Mouse (Mus musculus): Measurements from ENCODE around the gene Gpsm2. TPM values are rescaled to one million over a fixed set of nuclear protein-coding genes. Genes with fewer than 3 reads are reported as not detected.

Gpsm2 gene
- total RNA-seq (2023) = 7.6 TPM

DNA sequence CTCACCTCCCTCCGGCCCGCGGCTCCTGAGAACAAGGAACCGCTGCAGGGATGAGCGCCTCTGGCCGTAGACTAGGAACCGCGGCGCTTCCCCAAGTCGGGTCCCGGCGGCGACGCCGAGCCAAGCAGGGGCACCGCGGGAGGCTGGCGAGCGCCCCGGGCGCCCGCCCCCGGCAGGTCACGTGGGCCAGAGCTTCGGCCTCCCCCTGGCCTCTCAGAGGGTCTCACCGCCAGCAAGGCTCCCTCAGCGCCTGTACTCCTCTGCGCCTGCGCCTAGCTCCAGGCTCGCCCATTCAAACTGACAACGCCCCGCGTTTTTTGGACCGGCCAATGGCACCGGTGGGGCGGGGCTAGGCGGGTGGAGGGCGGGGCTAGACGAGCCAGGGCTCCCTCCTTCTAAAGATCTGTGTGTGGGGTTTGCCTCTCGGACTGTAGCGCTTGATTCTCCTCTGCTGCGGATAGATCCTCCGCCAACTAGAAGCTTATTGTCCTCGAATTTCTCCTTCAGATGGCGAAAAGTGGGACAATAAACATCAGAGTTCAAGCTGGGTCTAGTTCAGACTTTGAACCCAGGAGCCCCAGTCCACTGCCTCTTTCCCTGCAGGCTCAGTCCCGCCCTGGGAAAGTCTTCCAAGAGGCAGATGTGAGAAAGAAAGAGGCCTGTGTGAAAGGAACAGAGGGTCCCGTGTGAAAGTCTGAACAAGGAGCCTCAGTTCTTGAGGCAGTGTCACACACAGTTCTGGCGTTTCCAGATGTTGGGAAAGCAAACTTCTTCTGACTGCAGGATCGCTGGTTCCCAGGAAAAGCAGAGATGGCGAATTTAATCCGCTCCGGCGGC is at the start of gene Gpsm2:
Gene Gpsm2, minus strand, starts transcription at position 274 of the 837 bp plus-strand sequence.

DNA sequence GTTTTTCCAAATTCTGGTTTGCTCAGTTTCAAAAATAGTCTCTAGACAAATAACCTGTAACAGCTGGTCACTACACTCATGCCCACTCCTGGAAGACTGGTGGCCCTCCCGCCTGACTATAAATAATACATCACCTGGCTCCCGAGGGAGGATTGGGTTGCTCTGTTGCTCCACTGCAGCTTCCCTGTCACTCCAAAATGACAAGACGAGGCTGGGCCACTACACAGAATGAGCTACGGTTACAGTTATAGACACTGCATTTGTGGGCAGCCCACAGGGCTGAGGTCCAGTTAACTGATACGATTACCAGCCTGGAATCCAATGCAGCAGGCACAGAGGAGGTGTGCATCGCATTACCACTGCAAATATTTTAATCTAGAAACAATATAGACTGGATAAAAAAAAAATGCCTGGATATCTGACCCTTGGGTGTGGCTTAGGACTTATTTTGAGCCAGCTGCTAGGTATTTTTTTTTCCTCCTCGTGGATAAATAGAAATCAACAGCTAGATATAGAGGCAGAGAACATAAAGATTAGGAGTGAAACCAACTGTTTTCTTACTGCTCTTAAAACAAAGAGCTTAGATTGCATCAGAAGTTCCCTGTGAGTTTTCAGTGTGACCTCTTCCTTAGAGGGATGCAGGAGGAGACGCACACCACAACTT is 17.1 kb upstream of the Gpsm2 start, which contains the start of gene Aknad1:
Gene Aknad1, plus strand, starts transcription at position 614 of the 664 bp plus-strand sequence.

DNA sequence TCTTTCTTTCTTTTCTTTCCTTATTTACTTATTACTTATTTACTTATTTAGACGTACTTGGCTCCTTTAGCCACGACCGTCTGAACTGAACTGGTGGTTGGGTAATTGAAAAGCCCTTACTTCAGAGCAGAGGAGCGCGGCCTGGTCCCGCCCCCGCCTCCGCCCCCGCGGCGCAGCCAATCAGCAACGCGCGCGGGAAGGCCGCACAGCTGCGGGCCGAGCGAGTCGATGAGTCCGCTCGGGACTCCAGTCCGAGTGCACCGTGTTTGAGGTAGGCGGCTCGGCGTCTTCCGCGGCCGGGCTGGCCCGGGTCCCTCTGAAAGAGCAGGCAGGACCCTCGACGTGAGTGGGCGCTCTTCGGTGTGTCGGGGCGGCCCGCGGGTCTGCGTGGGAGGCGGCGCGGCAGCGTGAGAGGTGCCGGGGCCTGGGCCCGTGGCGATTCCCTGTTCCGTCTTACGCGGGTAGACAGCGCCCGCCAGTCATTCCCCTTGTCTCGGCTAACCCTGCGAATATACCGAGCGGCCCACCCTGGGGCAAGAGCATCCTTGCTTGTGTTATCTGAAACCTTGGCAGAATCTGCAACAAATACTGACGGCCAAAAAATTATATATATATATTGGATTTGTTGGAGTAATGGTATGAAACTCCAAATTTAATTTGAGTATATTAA is 68.3 kb downstream of the Gpsm2 start, which contains the start of gene Clcc1:
Gene Clcc1, plus strand, starts transcription at position 204 of the 670 bp plus-strand sequence.

Other genes with a start within 250 kb of the Gpsm2 start
- not detected for gene 1700013F07Rik, start 188.2 kb downstream of the Gpsm2 start, total RNA-seq (2023)
- 0.09 TPM for gene 5330417C22Rik, start 185.8 kb downstream of the Gpsm2 start, total RNA-seq (2023)
- 37.3 TPM for gene Tmem167b, start 159.8 kb downstream of the Gpsm2 start, total RNA-seq (2023)
- 28.9 TPM for gene Taf13, start 150.6 kb downstream of the Gpsm2 start, total RNA-seq (2023)
- 15.6 TPM for gene Wdr47, start 131.0 kb downstream of the Gpsm2 start, total RNA-seq (2023)
- gene Clcc1, start 68.4 kb downstream of the Gpsm2 start, total RNA-seq (2023) = 41.3 TPM
- not detected for gene Aknad1, start 17.3 kb upstream of the Gpsm2 start, total RNA-seq (2023)
- gene Stxbp3, start 118.2 kb upstream of the Gpsm2 start, total RNA-seq (2023) = 71.6 TPM
- gene Fndc7, start 167.7 kb upstream of the Gpsm2 start, total RNA-seq (2023) = 0.34 TPM
- gene Prpf38b, start 189.4 kb upstream of the Gpsm2 start, total RNA-seq (2023) = 196 TPM
- gene Henmt1, start 217.6 kb upstream of the Gpsm2 start, total RNA-seq (2023) = 0.46 TPM
- gene Gm9857, start 218.1 kb upstream of the Gpsm2 start, total RNA-seq (2023) = not detected